Mouse (Mus musculus) CD4-positive, CD25-positive, alpha-beta regulatory T cell, adult 4 months (primary cell): Measurements from ENCODE around the gene Vwa8. TPM values are rescaled to one million over a fixed set of nuclear protein-coding genes. Genes with fewer than 3 reads are reported as not detected.

Experiments
- ATAC-seq: one replicate; pipeline ENCODE4 v1.8.0; 2017
- polyA plus RNA-seq, 2 experiments: library from polyadenylated mRNA; unstranded; fragments of 100-300 nt; shearing (Covaris generic); gene quantifications; one replicate each; pipeline ENCODE4 v1.2.1; 2017

The Vwa8 gene
- polyA plus RNA-seq, 2 experiments from 2014 or later: 6.0 to 6.2 TPM

DNA sequence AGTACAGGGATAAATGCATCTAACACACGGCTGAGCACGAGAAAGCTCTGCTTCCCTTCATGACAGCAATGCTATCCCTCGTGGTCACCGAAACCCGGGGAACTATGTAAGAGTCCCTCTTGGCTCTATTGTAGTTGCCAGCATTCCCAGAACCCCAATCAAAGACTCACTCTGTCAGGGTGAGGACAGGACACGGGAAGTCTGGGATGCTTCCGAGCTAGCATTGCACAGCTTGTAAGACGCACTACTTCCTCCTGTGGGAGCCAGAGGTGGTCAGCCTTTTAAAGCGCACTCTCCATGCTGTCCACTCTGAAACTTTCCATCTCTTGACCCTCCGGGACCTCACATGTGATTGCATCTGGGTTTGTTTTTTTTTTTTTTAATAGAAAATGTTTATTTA, 335.2 kb downstream of the Vwa8 start:
- no peak for ATAC-seq

DNA sequence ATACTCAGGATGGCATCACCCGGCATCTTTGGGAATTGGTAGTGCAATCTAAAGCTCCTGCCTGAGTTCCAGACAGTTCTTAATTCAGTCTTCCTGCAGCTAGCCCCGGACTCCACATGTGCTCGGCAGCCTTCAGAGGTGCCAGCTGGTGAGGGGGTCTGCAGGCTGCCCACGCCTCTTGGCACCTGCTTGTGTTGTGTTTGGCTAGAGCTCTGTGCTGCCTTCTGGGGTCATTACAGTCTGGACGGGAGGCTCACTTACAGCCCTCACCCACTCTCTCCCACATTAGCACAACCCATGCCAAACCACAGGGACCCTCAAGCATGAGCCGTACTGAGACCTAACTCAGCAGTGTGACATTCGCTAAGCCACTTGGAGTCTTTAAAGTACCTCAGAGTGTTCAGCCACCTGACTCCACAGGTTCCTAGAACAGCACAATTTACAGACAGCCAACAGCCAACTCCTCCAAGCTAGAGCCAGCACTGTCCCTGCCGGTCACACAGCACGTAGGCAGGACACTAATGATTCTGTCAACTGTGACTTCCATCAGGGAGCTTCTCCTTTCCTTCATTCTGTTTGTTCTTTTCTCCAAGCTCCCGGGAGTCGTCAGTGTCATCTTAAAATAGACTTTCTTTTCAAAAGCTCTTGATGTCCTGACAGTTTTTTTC, 336.3 kb downstream of the Vwa8 start:
- ATAC-seq: no peak

DNA sequence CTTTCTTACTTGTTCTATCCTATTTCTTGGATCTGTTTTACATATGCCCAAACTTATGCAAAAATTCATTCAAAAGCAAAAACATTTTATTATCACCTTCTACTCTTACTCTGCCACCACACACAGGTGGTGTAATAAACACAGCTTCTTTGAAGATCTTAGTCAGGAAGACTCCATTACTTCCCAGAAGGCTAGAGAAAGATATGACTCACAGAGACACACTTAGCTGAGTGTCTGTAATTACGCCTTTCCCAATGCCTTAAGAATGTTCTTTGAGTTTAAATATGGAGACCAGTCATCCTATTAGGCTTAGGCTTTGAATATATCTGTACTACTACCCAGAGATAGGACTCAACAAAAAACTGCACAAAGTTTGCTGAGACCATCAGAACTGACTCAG, 338.1 kb downstream of the Vwa8 start:
- ATAC-seq: no peak

DNA sequence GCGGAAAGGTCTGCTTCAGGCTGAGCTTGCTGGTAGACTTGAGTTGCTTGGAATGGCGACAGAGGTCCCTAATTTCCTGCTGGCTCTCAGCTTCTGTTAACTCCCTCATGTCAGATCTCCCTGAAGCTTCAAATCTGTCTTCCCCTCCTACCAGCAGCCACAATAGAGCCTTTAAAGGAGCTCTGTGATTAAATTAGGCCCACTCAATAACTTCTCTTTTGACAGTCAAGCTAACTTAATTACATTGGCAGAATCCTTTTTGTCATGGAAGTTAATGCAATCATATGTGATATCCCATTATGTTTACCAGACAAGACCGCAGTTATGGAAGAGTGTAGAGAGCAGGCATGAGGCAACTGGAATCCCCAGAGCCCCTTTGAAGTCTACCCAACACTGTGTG, 347.9 kb downstream of the Vwa8 start:
- no peak for ATAC-seq

DNA sequence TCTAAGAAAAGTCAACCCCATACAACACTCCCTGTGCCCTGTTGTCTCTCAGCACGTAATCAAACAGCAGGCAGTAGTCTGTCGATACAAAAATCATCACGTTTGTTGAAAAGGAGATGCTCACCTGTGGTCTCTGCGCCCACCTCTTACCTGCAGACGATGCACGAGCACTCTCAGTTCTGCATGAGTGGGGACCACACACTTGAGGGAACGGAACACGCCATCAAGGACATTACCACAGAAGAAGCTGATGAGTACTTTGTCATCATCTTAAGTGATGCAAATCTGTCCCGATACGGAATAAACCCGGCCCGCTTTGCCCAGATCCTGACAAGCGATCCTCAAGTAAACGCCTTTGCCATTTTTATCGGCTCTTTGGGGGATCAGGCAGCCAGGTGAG, 349.2 kb downstream of the Vwa8 start:
- ATAC-seq: no peak

DNA sequence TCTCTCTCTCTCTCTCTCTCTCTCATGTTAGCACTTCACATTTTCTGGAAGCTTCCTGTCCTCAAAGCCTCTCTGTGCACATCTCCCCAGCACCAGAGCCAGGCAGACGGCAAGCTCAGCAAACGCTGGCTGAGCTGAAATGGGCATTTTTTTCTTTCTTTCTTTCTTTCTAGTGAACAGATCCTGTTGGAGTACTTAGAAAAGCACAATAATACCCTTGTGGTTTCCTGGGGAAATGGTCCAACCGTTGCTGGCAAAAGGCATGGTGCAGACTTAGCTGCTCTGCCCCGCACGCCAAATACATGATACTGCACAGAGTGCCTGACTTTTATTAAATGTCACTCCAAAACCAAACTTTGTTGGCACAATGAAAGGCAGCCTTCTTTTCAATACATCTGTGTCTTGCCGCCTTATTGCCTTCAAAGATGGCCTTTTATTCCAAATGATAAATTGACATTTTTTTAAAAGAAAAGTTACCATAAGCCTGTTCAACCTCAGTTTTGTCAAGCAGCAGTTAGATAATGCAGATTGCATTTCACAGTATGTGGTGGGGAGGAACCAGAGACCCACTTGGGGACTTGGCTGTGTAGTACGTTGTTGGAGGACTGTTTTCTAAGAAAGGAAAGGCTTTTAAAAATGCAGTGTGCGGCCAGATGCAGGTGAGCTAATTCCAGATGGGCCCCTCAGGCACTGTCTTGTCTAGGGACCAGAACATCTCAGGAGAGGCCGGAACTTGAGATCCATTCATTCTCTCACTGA, 351.5 kb downstream of the Vwa8 start:
- no peak for ATAC-seq

DNA sequence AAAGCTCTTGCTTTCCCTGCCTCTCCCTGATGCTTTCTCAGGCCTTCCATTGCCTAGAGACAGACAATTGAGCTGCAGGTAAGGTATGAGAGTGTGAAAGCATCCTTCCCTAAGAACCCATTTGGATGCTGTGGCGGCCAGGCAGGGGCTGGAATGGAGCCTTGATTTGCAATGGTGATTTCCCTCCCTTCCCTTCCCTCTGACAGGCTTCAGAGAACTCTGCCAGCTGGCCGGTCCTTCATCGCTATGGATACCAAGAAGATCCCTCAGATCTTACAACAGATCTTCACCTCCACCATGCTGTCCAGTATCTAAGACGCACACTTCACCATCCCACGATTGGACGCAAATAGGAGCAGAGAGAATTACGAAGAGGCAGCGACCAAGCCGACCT, 352.0 kb downstream of the Vwa8 start:
- no peak for ATAC-seq

DNA sequence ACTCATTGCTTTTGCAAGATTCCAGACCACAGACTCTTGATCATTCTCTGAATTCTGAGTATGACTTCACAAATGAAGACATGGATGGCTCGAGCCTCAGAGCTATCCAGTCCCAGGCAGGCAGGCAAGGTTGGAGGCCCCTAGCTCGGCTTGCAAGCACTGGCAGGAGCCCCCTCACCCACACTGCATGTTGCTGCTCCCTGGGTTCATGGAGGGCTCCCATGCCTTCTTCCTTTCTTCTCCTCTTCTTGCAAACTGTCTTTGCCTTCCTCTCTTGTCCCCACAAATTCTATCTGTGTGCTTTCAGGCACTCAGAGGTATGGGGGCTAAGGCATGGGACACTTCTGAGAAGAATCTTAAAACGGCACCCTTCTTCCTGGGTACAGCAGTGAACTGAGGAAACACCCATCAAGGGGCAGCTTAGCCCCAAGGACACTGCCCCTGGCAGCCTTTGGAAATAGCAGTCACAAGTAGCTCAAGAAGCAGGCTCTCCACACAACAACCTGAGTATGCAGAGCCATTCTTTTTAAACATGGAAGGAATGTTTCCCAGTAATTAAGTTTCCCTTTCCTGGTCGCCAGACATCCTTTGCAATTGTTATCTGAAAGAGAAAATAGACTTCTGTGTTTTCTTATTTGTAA, 354.0 kb downstream of the Vwa8 start:
- no peak for ATAC-seq

DNA sequence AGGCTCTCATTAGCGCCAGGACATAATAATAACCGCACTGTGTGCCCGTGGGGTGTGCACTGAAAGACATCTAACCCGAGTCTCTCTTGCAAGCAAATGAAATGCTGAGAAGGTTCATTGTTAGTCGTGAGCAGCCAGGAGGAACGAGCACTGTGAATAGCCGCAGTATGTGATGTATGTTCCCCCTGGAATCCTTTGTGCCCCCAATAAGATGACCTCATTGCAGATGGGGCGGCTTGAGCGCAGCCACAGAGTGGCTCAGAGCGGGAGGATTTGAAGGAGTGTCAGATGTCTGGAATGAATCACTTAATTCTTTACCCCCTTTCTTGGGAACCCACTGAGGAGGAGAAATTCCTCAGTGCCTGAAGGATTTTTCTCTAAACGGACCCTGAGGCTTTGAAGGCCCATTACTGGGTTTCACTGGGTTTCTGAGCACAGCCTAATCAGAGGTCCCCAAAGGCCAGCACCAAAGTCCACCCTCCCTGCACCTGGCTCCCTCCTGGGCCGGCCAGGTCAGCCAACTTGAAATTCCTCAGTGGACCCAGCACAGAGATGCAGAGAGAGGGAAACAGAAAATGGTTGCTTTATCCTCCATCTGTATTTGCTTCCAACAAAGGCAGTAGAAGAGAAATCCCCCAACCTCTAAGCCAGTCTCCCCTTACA, 354.8 kb downstream of the Vwa8 start:
- no peak for ATAC-seq

DNA sequence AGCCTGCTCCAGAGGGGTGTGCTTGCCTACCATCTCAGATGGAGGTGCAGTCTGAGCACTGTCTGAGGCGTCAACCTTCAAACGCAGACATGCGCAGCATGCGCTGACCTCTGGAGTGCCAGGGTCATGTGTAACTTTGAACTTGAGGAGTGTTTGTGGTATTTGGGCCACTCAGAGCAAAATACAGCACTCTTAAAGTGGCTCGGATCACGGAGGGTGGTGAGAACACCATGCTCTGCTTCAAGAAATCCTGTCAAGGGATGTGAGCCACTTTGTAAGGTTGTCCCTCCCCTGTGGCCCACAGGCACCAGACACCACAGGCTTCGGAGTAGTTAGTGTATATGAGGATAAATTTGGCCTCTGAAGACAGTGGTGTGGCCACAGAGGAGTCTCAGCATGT, 356.0 kb downstream of the Vwa8 start:
- no peak for ATAC-seq

DNA sequence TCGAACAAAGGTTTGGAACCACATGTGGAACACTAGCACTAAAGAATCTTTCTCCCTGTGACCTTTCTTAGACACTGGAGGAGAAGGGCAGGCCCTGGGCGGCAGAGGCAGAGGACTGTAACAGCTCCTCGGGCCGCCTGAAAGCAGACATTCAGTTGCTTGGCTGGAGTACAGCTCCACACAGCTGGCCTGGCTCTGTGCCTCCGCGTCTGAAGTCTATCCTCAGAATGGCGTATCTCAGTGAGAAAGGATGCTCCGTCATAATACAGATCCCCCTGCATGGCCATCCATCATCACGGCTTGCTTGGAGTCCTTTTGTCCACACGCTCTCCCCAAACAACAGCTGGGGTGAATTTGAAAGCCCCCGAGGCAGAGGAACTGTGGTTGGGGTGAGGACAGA, 357.4 kb downstream of the Vwa8 start:
- ATAC-seq: no peak

DNA sequence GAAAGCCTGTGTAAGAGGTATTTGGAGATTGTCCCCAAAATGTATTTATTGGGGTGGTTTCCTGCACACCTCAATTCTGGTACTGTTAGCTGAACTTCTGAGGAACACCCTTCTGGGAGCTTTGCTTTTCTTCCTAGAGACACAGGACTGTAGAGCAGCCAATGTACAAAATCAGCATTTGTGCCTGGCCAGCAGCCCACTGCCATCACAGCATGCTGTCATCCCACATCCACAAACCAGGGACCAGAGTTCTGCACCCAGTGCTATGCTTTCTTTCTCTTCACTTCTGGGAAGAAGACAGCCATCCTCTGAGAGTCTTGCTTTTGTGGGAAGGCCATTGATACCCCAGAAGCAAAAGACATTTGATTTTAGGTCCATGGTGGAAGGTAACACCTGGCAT, 359.6 kb downstream of the Vwa8 start:
- ATAC-seq: no peak

DNA sequence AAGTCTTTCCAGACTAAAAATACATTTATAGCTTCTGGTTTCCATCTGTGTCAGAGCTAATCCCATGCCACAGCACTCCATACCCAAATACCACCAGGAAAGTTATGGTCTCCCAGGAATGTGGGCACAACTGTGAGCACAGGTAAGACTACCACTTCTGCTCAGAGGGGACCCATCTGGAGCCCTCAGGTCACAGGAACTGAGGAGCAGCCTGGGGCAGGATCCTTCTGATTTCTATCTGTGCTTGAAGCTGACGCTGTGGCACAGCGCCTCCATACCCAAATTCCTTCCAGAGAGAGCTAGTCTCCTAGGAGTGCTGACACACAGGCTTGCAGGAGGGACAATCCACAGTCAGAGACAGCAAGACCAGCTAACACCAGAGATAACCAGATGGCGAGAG, 361.0 kb downstream of the Vwa8 start:
- no peak for ATAC-seq

DNA sequence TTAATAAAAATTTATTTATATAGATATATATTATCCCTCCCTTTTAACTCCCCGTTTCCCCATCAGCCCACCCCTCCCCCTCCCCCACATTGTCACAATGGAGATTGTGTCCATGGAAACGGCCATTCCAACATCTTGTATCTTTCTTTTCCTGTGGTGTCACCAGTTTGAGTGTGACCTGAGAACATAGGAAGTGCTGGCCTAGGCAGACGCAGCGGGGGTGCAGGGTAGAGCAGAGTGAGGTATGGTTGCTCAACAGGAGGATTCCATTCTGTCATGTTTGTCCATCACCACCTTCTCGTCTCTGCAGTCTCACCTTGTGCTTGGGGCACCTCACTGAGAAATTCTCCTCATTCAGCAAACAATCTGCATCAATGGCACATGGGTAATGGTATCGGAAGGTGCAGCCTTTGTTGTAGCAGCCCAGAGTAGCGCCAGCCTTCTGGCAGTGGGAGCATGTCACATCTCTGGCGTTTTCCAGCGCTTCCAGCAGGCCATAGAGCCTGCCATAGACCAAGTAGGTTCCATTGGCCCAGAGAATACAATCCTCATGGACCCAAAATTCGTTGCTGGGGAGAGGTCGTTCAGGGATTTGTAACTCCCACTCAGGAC, 363.6 kb downstream of the Vwa8 start:
- ATAC-seq: no peak

DNA sequence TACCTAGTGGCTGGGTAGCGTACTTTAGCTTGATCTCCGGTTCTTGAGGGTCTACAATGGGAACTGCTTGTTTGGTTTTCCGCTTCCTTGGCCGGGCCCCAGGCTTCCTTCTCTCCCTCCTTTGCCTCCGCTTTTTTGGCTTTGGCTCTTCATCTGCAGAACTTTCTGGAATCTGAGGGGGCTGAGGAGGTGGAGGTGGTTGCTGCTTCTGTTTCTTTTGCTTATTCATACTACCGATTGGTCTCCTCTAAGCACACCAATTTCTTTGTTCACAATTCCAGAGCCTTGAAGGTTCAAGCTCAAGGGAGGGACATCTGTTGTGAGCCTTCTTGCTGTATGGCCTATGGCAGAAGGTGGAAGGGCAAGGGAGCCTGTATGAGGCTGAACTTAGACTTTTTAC, 365.3 kb downstream of the Vwa8 start:
- ATAC-seq: no peak

DNA sequence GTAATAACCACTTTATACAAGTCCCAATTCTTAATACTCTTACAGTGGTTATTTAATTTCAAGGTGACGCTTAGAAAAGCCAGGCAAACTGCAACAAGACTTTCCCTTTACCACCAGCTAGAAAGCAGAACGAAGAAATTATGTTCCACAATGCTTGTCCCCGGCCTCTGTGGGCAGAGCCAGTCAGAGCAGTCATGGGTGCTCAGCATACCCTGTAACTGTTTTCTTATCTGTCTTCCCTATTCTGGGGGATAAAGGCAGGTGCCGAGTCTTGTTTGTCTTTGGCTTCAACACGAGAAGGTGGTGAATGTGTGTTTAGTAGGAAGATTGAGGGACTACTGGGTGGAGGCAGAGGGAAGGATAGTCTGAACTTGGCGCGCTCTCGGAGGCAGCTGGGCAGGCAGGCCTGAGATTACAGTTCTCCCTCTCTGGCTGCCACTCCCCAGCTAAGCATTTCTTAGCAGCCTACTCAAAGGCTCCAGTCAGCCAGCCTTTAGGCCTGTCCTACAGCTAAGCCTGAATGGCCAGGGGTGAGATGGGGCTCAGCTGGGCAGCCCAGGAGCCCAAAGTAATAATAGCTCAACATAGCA, 365.9 kb downstream of the Vwa8 start:
- ATAC-seq: no peak

DNA sequence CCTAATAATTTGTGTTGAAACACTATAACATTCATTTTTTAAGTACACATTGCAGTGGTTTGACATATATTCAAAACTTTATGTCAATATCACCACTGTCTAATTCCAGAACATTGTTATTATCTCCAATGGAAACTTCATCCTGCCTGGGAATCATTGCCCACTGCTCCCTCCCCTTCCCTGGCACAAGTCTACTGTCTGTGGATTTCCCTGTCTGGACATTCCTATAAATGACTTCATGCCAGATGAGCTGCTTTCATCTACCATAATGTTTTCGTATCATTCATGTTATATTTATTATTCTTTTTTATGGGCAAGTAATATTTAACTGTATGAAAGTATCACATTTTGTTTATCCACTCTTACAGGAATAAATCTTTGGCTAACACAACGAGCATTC, 367.5 kb downstream of the Vwa8 start:
- ATAC-seq: no peak

DNA sequence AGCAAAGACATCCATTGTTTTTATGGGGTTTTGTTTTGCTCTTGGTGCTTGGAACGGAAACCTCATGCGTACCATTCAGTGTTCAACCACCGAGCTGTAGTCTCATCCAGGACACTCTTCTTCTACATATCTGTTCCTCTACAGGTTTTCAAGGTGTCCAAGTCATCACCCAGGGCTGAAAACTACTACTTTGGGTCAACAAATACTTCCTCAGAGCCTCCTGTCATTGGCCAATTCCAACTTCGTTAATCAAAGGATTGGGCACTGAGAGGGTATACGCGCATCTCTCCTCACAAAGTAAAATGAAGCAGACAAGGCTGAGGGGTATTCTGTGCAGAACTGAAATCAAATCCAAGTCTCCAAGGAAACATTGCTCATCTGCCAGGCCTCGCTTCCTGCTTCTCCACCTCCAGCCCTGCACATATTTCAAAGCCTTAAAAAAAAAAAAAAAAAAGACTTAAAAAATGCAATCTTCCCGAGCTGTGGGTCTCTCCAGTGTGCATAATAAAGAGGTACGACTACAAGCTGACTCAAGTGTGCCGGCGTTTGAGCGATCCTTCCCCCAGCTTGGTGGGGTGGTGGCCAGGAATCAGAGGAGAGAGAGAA, 374.7 kb downstream of the Vwa8 start:
- ATAC-seq: no peak

DNA sequence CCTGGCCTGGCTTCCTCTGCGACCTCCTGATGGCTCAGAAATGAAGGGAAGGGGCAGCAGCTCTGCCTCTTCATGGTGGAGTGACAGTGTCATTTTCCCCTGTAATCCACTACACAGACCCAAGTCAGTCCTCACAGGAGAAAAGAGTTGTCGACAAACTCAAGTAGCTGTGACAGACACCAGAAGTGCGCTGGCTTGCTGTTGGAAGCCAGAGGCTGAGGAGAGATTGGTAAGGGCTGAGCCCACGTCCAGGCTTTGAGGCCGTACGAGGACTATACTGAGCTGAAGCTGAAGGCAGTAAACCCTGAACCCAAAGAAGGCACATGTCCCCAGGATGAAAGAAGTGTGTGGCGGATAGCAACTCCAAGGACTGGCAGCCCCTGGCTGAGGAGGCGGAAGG, 376.6 kb downstream of the Vwa8 start:
- no peak for ATAC-seq

DNA sequence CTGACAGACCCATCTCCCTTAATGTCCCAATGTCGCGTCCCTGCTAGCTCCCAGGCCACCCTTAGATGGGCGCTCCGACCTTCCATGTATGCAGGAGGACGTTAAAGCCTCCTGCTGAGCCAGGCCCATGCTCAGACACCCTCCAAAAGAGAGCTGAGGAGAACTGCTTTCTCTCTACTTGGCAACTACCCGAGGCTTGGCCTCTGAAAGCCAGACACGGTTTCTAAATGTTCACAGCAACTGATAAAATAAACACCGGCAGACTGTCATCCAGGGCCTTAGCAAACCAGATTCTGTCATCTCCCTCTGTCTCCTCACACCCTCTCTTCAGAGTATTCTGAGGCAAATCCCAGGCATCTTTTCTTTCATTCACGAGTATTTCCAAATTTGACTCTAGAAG, 377.2 kb downstream of the Vwa8 start:
- ATAC-seq: no peak

DNA sequence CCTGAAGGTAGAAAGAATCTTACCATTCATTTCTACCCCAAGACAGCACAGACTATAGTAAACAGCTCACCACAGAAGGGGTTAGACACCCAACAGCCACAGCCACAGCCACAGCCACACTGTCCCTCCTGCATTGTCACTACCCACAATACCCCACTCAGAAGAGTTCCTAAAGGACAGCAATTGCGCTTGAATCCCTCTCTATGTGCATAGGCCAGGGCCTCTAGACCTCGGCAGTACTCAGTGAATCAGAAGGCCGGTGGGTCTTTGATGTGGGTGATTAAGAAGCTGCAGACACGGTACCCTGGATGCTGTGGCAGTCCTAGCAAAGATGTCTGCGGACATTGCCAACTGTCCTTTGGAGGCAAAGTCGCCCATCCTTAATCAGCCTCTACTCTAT, 377.9 kb downstream of the Vwa8 start:
- ATAC-seq: no peak

DNA sequence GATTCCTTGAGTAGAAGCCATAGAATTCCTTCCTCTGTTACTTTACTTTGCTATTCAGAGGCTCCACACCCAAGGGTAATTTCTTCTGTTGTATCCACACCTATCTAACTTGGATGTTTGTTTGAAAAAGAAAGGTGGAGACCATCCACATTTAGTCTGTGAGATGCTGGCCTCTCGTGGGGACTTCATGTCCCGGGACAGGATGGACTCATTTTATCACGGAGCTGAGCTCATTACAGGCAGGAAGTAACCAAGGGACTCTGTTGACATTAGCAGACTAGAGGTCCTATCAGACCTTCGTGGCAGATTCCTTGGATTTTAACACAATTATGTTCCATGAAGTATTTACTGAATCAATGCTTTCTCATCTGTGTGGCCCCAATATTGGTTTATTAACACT, 379.1 kb downstream of the Vwa8 start:
- no peak for ATAC-seq
